Mouse (Mus musculus) lung, adult 2 months (tissue): ENCODE data around the gene Gpc1.

ENCODE experiments used
- CTCF ChIP-seq: fragments of 200-500 bp; IDR thresholded peaks from 2 replicates; pipeline ENCODE4 v1.5.1; 2011; ENCODE audit warnings: mild to moderate bottlenecking, low read length, control low read depth; ENCODE audit not compliant: insufficient read depth
- POLR2A ChIP-seq: fragments of 200-500 bp; IDR thresholded peaks from 2 replicates; pipeline ENCODE4 v1.6.1; 2011; ENCODE audit warnings: low read depth, mild to moderate bottlenecking, control low read depth, low read length, borderline replicate concordance; ENCODE audit errors: extremely low read depth

GRCm38 (mm10) chr1:92790628-92791027, 40.8 kb upstream of the Gpc1 start:
- no peak for TF ChIP-seq CTCF
- TF ChIP-seq POLR2A, result no peak
